Mouse (Mus musculus) cerebellum, adult 9-11 months (tissue): ENCODE data around the gene Kcnn3.

Experiments
- DNase-seq: peaks from one replicate; pipeline ENCODE4 v3.0.0; 2022

Gene Kcnn3

DNA sequence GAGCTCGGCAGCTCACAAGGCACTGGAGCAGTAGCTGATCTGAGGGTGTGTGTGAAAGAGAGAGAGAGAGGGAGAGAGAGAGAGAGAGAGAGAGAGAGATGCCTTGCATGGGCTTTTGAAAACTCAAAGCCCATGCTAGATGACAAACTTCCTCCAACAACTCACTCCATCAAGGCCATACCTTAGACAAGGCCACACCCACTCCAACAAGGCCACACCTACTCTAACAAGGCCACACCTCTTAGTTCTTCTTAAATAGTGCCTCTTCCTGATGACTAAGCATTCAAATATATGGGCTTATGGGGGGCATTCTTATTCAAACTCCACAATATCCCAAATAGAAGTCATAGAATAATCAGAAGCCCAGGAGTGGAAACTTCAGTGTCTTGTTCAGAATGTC is 49.1 kb downstream of the Kcnn3 start:
- DNase-seq, result no peak

DNA sequence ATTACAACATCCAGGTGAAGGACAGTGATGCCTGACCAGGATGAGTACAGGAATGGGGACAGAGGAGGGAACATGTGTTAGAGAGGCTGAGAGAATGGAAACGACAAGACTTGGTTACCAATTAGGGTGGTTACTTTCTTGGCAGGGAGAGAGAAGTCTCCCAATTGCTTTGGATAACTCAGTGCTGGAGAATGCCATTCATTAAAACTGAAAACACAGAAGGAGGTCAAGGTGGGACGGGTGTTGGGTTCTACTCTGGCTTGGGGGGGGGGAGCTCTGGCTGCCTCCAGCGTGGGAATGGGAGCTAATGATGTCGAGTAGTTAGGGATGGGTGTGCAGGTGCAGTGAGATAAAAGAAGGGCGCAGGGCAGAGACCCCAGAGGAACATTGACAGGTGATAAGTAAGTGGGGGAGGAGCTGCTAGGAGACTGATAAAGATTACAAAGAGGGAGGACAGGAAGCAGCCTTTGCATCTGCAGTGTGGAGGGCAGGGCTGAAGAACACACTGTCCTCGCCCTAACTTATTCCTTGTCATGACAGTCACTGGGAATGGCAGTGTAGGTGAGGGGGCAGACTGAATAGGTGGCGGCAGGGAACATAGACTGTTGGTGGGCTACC is 49.9 kb downstream of the Kcnn3 start:
- DNase-seq, result no peak

DNA sequence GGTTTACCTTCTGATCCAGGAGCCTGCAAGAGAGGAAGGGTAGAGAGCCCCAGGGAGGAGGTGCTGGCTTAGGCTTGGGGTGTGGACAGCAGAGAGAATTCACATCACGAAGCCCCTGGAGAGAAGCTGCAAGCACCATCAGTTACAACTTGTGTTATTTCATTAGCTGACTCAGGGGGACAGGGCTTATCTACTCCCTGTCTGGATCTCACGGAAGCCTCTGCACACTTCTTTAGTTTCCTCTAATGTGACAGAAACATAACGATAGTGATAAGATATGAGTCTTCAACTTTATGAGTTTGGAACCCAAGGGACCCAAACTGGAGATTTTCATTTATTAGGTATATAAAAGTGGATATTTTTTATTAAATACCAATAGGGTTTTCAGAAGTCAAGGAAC is 50.4 kb downstream of the Kcnn3 start:
- DNase-seq, result no peak

DNA sequence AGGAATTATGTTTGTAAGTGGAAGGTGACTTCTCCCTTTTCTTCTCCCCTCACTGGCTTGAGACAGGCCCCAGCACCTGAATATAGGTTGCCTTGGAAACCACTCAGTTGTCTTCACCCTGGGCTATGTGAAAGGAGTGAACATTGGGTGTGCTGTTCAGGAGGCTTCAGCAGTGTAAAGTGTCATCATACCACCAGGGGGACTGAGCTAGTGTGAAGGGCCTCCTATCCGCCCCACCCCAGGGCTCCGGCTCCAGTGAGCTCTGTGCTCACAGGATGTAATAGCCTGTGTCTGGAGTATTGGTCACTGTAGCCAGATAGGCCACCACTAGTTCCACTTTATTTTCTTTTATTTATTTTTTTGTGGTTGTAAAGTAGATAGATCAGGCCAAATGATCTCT is 54.3 kb downstream of the Kcnn3 start:
- DNase-seq, result no peak

DNA sequence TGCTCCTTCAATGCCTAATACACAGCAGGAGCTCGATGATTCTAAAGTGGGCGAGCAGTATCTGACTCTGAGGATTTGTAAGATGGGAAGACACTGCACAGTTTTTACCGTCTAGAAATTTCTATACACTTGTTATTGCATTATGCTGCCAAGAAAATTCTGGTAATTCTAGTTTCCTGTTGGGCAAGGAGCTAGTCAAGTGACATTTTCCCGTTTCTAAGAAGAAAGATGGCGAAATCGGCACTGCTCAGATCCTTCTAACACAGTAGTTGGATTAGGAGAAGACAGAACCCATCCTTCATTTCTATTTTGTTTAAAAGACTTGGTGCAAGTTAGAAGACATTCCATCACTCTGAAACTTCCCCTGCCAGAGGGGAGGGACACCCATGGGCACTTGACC is 56.4 kb downstream of the Kcnn3 start:
- no peak for DNase-seq

DNA sequence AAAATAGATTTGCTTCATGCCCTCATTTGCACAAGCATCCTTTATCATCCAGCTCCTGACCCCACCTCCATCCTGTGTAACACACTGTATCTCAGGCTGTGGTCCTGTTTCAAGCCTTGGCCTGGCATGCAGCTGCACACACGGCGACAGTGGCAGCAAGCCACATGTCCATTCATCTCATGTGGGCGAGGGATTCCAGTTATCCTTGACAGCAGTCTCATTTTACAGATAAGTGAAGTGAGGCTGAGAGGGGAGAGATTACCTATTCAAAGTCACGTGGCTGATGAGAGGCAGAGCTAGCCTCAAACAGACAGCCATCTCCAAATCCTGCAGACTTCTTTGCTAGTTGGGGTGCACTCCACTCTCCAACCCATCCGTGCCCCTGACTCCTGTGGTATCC is 57.2 kb downstream of the Kcnn3 start:
- DNase-seq, result no peak

DNA sequence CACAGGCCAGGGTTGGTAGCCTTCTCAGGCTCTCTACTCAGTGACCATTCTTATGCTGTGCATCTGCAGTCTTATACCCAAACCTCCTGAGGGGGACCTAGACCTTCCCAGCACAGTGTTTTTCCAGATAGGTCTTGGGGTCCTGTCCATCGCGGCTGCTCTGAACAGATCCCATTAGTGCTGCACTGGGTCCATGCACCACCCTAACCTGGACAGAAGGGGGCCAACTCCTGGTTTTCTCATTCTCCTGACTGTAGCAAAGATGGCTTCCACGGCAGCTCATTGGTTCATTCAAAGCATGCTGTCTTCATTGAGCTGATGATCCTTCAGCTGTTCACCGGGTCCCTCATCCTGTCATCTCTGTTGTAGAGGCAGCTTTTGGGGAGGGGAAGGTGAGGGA is 58.1 kb downstream of the Kcnn3 start:
- DNase-seq, result no peak

DNA sequence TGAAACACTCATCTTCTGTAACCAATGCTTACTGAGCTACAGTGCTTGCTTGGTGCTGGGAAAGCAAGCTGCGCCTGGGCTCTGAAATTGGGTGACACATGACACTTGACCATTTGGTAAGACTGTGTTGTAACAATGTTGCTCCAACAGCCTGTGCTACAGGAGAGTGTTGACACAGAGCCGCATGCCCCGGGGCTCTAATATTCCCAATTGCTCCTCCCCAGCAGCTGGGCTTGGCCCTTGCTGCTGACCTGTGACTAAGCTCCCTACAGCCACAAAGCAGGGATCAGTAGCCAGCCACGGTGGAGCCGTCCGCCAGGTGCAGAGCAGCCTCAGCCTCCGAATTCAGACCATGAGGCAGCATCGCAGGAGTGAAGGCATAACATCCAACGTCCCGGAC is 58.8 kb downstream of the Kcnn3 start:
- no peak for DNase-seq

DNA sequence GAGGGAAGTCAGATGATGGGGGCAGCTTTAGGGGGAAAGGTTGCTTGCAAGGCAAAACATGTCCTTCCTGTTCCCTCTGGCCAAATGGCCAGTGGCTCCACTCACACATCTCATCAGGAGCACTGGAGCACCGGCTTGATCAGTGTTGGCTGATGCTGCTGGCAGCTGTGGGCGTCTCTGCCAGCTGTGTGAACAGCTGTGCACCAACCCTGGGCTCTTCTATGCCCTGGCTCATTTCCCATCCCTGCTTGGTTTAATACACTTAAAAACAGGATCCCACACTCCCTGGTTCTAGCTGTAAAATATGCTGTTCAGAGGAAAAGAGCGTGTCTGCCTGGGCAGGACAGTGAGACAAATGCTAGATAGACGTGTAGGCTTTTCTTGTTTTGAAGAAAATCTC is 64.3 kb downstream of the Kcnn3 start:
- DNase-seq, result no peak

DNA sequence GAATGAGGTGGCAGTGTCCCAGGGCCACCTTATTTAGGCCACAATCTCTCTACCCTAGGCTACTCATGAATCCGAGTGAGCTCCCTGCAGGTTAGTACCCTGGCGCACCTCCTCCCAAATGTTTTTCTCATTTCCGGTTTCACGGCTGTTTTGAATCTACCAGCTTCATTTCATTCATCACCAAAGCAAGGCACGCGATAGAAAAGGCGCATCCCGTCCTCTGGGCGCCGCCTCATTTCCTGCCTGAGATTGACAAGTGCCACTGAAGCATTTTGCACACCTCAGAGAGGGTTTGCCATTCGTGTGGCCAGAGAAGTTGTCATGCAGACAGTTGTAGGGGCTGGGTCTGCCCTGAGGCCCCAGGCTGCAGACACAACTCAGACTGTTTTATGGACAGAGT is 68.5 kb downstream of the Kcnn3 start:
- DNase-seq, result no peak

DNA sequence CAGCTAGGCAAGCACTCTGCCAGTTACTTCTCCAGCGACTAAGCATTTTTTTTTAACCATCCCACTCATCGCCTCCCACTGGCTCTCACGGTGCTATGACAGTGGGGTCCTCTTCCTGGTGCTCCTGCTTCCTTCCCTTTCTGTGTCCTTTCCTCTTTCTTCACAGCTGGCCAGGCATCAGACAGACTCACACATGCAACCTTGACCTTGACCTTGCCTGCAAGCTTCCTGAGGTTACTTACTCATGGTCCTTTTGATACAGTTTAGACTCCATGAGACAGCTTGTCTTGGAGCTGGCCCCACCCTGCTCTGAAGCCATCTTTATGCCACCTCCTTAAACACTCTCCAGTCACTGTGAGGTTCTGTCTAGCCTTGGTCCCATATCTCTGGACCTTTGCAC is 69.4 kb downstream of the Kcnn3 start:
- no peak for DNase-seq

DNA sequence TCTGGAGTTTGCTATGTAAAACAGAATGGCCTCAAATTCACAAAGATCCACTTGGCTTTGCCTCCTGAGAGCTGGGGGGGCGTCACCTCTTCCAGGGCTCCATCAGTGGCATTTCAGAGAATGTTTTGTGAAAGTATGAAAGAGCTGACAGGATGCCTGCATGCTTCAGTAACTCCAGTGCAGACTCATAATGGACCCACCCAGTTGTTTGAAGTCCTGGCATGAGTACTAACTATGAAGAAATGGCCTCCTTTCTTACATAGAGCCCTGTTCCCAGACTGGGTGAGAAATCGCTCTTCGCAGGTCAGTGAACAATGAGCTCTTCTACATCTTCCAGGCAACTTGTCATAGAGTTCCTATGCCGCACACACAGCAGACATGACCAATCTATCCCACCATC is 70.4 kb downstream of the Kcnn3 start:
- DNase-seq, result no peak

DNA sequence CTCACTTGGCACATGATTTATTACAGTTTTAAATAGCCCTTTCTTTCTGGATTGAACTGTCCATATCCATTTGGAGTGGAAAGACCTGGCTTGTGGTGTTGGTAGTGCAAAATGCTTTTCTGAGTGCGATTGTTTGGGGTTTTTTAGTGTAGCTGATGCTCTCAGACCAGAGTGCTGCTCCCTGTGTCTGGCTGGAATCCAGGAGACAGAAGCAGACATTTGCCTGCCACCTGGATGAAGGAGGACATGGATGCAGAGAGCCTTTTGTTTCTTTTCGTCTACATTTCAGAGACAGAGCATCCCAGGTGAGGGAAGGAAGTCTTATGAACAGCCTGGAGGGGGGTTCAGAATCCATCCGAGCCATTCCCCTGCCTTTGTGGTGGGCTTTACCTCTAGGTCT is 71.5 kb downstream of the Kcnn3 start:
- DNase-seq, result peak; percentile 14

DNA sequence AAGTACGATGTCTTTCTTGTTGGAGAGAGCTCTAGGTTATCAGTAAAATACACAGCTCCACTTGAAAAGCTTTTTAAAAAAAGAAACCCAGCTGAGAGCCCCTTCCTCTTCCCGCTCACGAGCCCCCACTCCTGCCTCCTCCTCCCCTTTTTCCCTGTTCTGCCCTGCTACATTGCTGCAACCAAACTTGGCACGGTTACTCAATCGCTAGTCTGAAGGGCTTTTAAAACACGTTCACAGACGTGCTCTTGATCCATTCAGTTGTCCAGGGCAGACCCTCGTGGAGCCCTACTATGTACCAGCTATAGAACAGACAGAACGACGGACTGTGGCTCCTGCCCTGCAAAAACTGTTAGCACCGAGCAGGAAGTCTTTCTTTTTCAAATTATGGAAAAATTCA is 72.8 kb downstream of the Kcnn3 start:
- DNase-seq, result no peak

DNA sequence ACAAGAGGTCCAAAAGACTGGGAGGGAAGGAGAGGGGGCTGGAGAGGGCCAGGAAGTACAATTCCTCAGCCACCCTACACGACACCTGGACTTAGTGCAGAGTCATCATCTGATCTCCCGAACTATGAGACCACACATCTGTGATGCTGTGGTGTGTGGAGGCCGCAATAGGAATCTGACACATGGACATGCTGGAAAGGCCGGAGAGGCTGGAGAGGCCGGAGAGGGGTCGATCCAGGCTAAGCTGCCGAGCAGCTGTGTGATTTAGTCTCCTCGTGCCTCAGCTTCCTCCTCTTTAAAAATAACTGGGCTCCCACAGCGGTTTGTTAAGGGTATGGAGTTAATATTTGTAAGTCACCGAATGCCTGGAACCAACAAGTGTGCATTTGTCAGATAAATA is 73.6 kb downstream of the Kcnn3 start:
- DNase-seq, result no peak

DNA sequence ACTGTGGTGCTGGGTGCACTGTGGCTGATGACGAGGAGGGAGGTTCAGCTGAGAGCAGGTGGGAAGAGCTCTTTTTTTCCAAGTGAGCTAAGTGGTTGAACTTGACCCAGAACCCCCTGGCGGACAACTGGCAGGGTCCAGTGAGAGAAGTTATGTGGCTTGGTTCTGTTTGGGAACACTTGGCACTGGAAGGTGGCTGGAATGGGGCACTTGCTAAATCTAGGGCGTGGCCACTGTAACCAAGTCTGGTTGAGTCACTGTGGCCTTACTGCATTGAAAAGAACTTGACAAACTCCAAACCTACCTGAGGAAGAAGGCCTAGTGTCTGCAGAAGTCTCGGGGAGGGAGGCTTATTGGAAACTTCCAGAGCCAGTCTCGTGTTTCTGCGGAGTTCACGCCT is 78.4 kb downstream of the Kcnn3 start:
- DNase-seq, result no peak

DNA sequence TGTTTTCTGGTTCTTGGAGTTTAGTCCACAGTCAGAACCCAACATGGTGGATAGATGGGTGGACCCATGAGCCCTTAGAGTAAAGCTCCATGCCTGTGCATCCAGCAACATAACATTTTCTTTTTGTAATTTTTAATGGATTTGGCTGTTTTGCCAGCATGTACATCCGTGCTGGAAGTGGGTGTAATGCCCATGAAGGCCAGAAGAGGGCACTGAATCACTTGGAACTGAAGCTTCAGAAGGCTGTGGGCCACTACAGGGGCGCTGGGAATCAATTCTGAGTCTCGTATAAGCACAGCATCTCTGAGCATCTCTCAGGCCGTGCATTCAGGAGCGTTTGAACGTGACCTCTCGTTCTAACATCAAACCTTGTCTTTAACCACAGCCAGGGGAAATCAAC is 79.0 kb downstream of the Kcnn3 start:
- DNase-seq, result no peak

DNA sequence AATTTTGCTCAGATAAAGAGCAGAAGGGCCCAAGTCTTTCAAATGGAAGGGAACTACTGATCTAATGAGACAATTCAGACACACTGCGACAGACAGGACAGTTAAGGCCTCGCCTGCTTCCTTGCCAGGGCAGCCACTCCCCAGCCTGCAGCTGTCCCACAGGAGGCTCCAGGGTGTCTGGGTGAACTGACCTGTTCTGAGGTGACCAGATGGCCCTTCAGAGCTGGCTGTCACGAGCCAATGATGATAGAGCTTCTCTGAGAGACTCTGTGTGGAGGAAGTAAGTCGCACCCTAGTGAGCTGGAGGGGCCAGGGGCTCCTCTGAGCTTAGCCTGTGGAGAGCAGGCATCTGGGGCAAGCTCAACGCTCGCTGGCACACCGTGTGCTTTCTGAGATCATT is 81.1 kb downstream of the Kcnn3 start:
- DNase-seq, result no peak

DNA sequence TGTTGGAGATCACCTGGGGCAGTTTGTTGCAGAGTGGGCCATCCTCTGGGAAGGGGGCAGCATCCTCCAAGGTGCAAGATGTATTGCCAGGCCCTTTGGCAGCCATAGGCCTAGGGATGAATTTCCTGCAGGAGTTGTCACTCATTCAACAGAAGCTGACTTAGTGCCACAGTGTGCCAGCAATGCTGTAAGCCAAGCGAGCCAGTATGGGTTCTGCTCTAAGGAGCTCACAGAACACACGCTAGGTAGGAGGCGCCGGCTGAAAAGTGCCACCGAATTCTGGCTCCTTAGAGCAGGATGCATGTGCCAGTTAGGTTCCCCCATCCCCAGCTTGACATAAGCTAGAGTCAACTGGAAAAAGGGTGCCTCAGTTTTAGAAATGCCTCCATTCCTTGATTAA is 83.3 kb downstream of the Kcnn3 start:
- DNase-seq, result no peak

DNA sequence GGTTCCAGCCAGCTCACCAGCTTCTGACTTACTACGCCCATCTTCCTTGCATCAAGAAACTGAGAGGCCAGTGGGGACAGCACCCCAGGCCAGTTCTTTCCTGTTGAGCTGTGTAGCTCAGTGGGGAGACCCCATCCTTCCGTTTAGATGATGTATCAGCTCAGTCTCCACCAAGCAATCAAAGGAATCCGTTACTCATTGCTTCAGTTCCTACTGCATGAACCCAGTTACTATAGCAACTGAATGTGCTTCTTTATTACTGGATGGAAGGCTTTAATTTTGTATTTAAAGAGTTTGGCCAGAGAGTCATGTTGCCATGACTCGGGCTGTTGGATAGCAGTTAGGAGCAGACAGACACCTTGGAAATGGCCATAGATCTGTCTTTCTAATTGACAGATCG is 85.3 kb downstream of the Kcnn3 start:
- no peak for DNase-seq

DNA sequence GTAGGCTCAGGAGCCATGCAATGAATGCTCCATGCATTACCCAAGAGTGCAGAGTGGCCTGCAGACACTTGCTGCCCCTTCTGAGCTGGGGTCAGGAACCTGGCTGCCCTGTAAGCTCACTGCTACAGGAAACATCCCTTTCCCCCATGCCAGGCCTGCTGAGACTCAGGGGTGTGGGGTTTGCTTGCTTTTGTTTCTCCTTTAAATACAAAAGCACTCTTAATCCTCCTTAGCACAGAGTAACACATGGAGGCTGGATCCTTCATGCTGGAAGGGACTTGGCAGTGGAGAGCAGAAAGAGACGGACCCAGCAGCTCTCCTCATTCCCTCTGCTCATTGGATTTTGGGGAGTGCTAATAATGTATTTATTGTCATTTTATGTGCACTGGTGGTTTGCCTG is 87.4 kb downstream of the Kcnn3 start:
- no peak for DNase-seq

DNA sequence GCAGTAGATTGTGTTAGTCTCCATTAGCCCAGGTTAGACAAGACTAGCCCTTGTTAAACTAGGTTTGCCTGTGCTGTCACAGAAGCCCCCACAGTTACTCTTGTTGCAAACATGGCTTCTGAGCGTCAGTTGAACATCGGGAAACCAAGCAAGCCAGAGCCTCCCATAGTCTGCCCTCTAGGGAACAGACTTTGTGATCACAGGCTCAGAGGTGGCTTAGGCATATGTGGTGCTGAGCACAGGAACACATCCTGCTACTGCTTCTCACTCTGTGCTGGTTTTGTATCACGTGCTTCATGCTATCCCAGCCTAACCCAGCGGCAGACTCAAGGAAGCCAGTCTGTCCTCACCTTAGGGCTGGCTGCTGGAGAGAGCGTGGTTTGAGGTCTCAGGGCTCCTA is 92.1 kb downstream of the Kcnn3 start:
- no peak for DNase-seq

DNA sequence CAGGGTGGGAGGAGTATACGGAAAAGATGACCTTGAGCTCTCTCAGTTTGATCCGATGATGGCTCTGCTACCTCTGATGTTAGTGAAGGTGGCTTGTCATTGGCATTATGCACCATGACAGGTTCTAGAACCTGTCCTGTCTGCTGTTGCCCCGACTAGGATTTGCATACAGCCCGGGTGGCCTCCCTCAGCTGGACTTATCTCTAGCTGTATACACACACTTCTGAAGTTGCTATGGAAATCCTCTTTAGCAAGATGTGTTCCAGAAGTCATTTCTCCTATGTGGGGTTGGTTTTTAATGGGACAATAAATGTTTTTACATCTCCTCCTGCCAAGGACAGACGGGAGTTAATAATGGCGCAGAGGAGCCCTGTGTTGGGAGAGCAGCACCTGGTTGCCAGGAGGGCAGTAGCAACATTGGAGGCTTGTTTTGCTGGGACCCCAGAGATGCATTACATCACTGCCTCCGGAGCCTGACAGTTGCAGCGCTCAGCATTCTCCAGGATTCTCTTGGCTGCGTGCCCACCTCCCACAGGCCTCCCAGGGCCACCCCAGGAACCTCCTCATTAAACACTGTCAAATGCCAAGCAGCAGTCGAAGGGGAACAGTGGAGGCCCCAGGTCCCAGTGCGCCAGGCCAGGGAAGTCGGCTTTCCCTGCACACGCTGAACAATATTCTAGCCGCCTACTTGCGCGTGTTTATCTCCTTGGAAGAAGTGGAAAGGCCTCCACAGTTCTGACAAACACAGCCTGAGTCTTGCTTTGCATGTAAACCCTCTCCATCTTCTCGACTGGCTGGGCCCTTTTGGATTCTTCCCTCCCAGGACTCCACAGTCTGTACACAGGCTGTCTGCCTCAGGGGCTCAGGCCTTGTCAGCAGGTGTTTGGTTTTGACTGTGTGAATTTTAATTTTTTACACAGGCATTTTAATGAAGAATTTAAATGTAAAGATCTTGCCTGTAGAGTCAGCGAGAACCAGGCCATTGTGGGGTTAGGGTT is 93.9 kb downstream of the Kcnn3 start:
- DNase-seq, result peak; percentile 10

DNA sequence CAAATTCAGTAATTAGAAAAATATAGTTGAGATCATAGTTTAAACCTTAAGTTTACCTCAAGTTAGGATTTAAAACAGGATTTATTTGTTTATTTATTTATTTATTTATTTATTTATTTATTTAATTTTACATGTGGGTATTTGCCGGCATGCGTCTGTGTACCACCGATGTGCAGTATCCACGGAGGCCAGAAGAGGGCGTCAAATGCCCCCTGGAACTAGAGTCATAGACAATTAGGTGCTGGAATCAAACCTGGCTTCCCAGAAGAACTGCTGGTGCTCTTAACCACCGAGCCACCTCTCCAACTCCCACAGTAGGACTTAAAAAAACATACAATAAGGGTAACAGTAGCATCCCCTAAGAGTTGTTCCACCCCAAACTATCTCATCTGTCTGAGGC is 96.9 kb downstream of the Kcnn3 start:
- DNase-seq, result no peak

DNA sequence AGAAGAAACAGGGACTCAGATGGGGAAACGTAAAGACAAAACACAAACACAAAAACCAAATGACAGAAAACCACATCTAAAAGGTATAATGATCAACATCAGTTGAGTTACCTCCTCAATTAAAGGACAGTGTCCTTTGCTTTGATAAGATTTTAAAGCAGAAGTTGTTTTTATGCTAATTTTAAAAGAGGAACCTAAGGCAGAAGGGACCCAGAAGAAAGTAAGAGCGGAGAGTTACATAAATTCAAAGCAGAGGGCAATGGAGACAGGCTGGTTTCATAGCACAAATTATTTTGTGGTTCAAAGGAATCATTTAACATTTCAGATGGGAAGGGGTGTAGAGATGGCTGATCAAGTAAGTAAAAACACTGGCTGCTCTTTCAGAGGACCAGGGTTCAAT is 97.4 kb downstream of the Kcnn3 start:
- no peak for DNase-seq
